Mouse (Mus musculus): ENCODE measurements at regions not wholly inside any gene's neighbourhood (a gene's known extent, or its start where the extent isn't known, plus 50 kb on each side); places are given as distances from the start of the nearest gene placed in this dataset.

DNA sequence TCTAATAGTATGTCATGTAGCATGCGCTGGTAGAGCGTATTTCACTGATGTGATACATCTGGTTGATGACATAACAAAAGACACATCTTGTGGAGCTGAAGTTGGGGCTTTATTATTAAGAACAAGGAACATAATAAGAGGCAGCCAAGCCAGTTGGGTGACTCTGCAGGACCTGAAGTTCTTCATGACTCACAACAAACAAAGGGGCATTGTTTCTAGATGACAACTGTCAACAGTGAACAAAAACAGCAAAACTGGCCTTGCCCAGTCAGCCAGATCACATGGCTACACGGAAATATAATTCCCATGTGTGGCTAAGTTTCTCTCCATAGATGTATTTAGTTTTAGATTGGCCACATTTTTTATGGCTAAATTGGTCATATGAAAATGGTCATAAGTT is 172.7 kb upstream of the Runx1 start:
- DNase-seq (ENCODE audit: low spot score) (no peak), ATAC-seq (replicated peaks; ENCODE audit: low FRiP score, low read depth) (no peak)
- Histone ChIP-seq H3K27me3 (ENCODE audit: insufficient read depth, low read length) (no peaks in the 10 kb centered on the region), H3K36me3 (ENCODE audit: insufficient read depth, low read length) (no peaks in the 10 kb centered on the region), H3K4me1 (replicated peaks; ENCODE audit: insufficient read depth, low read length) (no peaks in the 10 kb centered on the region), H3K4me2 (ENCODE audit: low read length) (no peak overlapping the region), H3K27ac (no peak overlapping the region), H3K9me3 (replicated peaks; ENCODE audit: low read length) (no peaks in the 10 kb centered on the region), H3K4me3 (replicated peaks; ENCODE audit: low read depth, low read length) (no peak overlapping the region), H3K9ac (ENCODE audit: low read depth, low read length) (no peak overlapping the region)
- no peak for TF ChIP-seq CTCF (IDR thresholded peaks at IDR 0.05; ENCODE audit: low read depth)
- WGBS = 89% methylated on average over 3 of the region's 3 CpGs

DNA sequence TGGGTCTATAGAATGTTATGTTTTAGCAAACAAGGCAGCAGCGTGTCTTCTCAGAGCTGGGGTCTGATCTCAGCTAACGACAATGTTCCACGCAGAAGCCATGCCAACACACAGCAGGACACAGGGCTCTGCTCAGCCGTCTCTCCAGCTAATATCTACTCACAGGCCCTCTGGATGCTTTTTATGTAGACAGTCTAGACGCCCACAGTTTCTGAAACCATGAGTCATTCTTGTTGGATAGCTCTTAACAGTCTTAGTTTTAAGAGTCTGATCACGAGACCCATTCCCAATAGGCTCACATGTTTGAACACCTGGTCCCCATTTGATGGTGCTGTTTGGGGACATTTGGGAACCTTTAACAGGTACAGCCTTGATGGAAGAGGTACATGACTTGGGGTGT is 171.7 kb upstream of the Runx1 start:
- WGBS = 77% methylated on average over 6 of the region's 6 CpGs
- no peaks in the 10 kb centered on the region for H3K27me3 ChIP-seq (ENCODE audit: insufficient read depth, low read length)
- H3K4me1 ChIP-seq (replicated peaks; ENCODE audit: insufficient read depth, low read length) = no peaks in the 10 kb centered on the region
- H3K4me3 ChIP-seq (replicated peaks; ENCODE audit: low read depth, low read length) = no peak overlapping the region
- no peak overlapping the region for H3K27ac ChIP-seq
- no peaks in the 10 kb centered on the region for H3K36me3 ChIP-seq (ENCODE audit: insufficient read depth, low read length)
- TF ChIP-seq CTCF (IDR thresholded peaks at IDR 0.05; ENCODE audit: low read depth) = no peak
- ATAC-seq (replicated peaks; ENCODE audit: low FRiP score, low read depth) = no peak
- no peak for DNase-seq (ENCODE audit: low spot score)
- H3K9ac ChIP-seq (ENCODE audit: low read depth, low read length) = no peak overlapping the region
- no peaks in the 10 kb centered on the region for H3K9me3 ChIP-seq (replicated peaks; ENCODE audit: low read length)
- H3K4me2 ChIP-seq (ENCODE audit: low read length) = no peak overlapping the region

DNA sequence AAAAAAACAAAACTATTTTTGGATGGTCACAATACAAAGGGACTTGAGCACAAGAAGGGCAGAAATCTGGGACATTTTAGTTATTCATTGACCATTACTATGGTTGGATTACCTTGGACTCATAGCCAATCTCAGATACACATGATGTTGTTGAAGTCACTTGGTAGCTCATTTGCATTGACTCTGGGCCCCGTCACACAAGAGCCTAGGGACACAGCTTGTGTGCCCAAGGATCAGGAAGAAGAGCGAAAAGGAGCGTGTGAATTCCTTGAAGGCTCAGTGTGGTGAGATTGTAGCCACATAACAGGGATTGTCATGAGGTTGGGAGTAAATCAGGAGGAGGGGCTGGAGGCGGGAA is 170.0 kb upstream of the Runx1 start:
- DNase-seq (ENCODE audit: low spot score) (no peak), ATAC-seq (replicated peaks; ENCODE audit: low FRiP score, low read depth) (no peak)
- Histone ChIP-seq H3K4me2 (ENCODE audit: low read length) (no peak overlapping the region), H3K4me1 (replicated peaks; ENCODE audit: insufficient read depth, low read length) (no peaks in the 10 kb centered on the region), H3K4me3 (replicated peaks; ENCODE audit: low read depth, low read length) (no peak overlapping the region), H3K27ac (no peak overlapping the region), H3K27me3 (ENCODE audit: insufficient read depth, low read length) (no peaks in the 10 kb centered on the region), H3K36me3 (ENCODE audit: insufficient read depth, low read length) (no peaks in the 10 kb centered on the region), H3K9me3 (replicated peaks; ENCODE audit: low read length) (no peaks in the 10 kb centered on the region), H3K9ac (ENCODE audit: low read depth, low read length) (no peak overlapping the region)
- no peak for TF ChIP-seq CTCF (IDR thresholded peaks at IDR 0.05; ENCODE audit: low read depth)
- WGBS = 77% methylated on average over 4 of the region's 4 CpGs

DNA sequence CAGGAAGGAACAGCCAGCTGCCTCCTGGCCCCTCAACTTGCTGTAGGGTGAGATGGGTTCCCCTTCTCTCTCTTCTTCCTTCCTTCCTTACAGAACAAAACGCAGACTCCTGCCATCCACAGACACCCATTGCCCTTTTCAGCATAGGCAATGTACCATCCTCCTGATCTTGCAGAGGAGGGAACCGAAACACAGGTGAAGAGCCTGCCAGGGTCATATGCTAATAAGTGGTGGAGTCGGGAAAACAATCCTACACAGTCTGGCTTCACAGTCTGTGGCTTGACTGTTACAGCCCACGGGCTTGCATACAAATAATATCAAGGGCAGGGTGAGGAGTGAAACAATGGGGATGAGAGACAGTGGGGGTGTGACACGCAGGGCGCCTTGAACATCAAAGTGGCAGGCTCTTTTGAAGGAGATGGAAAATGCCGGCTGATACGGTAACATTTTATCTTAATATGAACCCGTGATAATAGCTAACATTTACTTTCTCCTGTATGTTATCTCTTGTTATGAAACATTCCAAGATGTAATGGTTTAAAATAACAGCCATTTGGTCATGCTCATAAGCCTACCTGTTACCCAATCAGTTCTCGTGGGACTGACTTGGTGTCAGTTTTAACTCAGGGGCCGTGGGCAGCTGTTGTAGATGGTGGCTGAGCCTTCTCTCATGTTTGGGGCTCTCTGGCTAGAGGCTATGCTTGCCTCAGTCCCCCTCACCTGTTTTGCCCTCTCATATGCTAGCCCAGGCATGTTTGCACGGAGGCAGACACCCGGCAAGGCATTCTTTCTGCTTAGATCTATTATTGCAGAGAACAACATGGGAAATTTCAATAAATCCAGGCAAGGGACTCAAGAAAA is 169.4 kb upstream of the Runx1 start:
- 72% methylated on average over 13 of the region's 13 CpGs for WGBS
- TF ChIP-seq CTCF (IDR thresholded peaks at IDR 0.05; ENCODE audit: low read depth) = no peak
- Histone ChIP-seq H3K36me3 (ENCODE audit: insufficient read depth, low read length) (no peaks in the 10 kb centered on the region), H3K4me1 (replicated peaks; ENCODE audit: insufficient read depth, low read length) (no peaks in the 10 kb centered on the region), H3K9me3 (replicated peaks; ENCODE audit: low read length) (no peaks in the 10 kb centered on the region), H3K4me3 (replicated peaks; ENCODE audit: low read depth, low read length) (no peak overlapping the region), H3K27me3 (ENCODE audit: insufficient read depth, low read length) (no peaks in the 10 kb centered on the region), H3K9ac (ENCODE audit: low read depth, low read length) (no peak overlapping the region), H3K27ac (no peak overlapping the region), H3K4me2 (ENCODE audit: low read length) (no peak overlapping the region)
- ATAC-seq (replicated peaks; ENCODE audit: low FRiP score, low read depth) (no peak), DNase-seq (ENCODE audit: low spot score) (no peak)

DNA sequence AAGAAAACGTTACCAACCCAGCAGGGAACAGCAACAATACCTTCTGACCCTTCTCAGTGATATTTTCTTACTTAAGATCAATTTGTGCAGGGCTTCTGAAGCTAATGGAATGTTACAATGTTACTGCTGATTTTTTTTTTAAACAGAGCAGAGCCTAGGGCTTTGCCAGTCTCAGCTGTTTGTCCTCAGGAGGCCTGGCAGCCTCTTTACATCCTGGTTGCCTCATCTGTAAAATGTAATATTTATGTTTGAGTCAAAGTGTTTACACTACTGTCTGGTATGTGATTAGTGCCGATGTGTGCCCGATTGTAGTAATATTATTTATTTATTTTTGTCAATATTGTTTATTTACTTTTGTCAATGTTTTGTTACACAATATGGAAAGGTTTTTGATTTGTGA is 166.9 kb upstream of the Runx1 start:
- Histone ChIP-seq H3K4me2 (ENCODE audit: low read length) (no peak overlapping the region), H3K27me3 (ENCODE audit: insufficient read depth, low read length) (no peaks in the 10 kb centered on the region), H3K36me3 (ENCODE audit: insufficient read depth, low read length) (no peaks in the 10 kb centered on the region), H3K9me3 (replicated peaks; ENCODE audit: low read length) (no peaks in the 10 kb centered on the region), H3K4me1 (replicated peaks; ENCODE audit: insufficient read depth, low read length) (no peaks in the 10 kb centered on the region), H3K9ac (ENCODE audit: low read depth, low read length) (no peak overlapping the region), H3K4me3 (replicated peaks; ENCODE audit: low read depth, low read length) (no peak overlapping the region), H3K27ac (no peak overlapping the region)
- DNase-seq (ENCODE audit: low spot score) (no peak), ATAC-seq (replicated peaks; ENCODE audit: low FRiP score, low read depth) (no peak)
- WGBS = 52% methylated on average over 3 of the region's 3 CpGs
- TF ChIP-seq CTCF (IDR thresholded peaks at IDR 0.05; ENCODE audit: low read depth) = no peak

DNA sequence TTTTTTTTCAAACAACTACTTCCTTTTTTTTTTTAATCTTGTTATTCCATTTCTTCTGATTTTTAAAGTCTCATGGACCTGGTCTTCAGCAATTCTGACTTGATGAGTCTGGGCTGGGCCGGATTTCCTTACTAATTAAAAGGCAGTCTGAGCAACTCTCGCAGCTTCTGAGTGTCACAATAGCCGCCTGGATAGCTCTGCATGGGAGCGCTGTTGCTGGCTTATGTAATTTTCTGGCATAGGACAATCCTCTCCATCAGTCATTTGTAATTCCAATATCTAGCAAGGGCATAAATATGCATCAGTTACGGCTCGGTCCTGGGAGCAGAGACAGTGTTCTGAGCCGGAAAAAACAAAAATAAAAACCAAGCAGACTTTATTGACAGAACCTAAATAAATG is 165.5 kb upstream of the Runx1 start:
- Histone ChIP-seq H3K9me3 (replicated peaks; ENCODE audit: low read length) (no peaks in the 10 kb centered on the region), H3K27me3 (ENCODE audit: insufficient read depth, low read length) (no peaks in the 10 kb centered on the region), H3K9ac (ENCODE audit: low read depth, low read length) (no peak overlapping the region), H3K4me1 (replicated peaks; ENCODE audit: insufficient read depth, low read length) (no peaks in the 10 kb centered on the region), H3K4me2 (ENCODE audit: low read length) (no peak overlapping the region), H3K36me3 (ENCODE audit: insufficient read depth, low read length) (no peaks in the 10 kb centered on the region), H3K27ac (no peak overlapping the region), H3K4me3 (replicated peaks; ENCODE audit: low read depth, low read length) (no peak overlapping the region)
- no peak for DNase-seq (ENCODE audit: low spot score)
- WGBS = 78% methylated on average over 7 of the region's 7 CpGs
- no peak for ATAC-seq (replicated peaks; ENCODE audit: low FRiP score, low read depth)
- no peak for TF ChIP-seq CTCF (IDR thresholded peaks at IDR 0.05; ENCODE audit: low read depth)

DNA sequence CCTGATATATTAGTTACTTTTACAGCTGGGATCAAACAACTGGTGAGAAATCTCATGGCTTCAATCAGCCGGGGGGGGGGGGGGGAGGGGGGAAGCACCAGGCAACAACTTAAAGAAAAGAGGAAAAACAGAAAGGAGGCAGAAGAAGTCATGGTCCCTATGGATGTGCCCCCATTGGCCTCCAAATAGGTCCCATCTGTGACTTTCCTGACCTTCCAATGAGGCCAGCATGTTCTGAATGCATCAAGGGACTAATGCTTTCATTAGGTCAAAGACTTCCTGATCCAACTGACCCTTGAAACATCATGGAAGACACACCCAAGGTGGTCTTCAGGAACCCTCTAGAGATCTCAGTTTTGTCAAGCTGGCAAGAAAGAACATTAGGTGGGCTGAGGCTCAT is 162.5 kb upstream of the Runx1 start:
- ATAC-seq (replicated peaks; ENCODE audit: low FRiP score, low read depth) (no peak), DNase-seq (ENCODE audit: low spot score) (no peak)
- Histone ChIP-seq H3K4me3 (replicated peaks; ENCODE audit: low read depth, low read length) (no peak overlapping the region), H3K9me3 (replicated peaks; ENCODE audit: low read length) (no peaks in the 10 kb centered on the region), H3K4me1 (replicated peaks; ENCODE audit: insufficient read depth, low read length) (no peaks in the 10 kb centered on the region), H3K27ac (no peak overlapping the region), H3K36me3 (ENCODE audit: insufficient read depth, low read length) (no peaks in the 10 kb centered on the region), H3K9ac (ENCODE audit: low read depth, low read length) (no peak overlapping the region), H3K27me3 (ENCODE audit: insufficient read depth, low read length) (no peaks in the 10 kb centered on the region), H3K4me2 (ENCODE audit: low read length) (no peak overlapping the region)
- no peak for TF ChIP-seq CTCF (IDR thresholded peaks at IDR 0.05; ENCODE audit: low read depth)
- WGBS = 60% methylated on average over 1 of the region's 1 CpGs

Measured in kidney, postnatal 0 days (tissue).